Mouse (Mus musculus): Measurements from ENCODE around the gene Psma2. TPM values are rescaled to one million over a fixed set of nuclear protein-coding genes. Genes with fewer than 3 reads are reported as not detected.

Psma2 gene
- 116 and 128 TPM in 2 replicates for polyA plus RNA-seq (2012; ENCODE audit: insufficient read depth, insufficient read length, missing spikeins)

DNA sequence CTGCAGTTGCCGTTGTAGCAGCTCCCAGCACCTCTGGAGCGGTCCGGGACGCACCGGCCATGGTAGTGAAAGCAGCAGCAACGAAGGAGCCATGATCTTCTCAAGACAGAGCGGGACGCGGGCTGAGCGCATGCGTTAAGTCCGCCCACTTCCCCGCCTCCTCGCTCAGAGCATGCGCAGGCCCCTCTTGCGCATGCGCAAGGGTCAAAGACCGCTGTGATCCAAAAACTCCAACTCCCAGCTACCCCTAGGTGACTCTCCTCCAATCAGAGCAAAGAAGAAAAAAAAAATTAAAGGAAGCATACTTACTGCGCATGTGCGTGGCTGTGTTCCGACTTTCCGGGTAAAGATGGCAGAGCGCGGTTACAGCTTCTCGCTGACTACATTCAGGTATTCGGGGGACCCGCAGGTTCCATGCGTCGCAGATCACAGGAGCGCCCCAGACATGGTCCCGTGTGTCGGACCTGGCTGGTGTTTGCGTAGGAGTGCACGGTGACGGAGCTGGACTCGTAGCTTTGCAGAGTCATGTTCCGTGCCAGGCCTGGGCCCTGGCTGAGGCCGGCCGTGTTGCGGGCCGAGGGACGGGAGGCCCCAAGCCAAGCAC is at the start of gene Psma2, which contains the start of gene Mrpl32:
Gene Psma2 (plus strand): TSS at position 315 of the 604 bp plus-strand sequence.
Gene Mrpl32 (minus strand): TSS at position 240 of the 604 bp plus-strand sequence.
- H3K4me3 ChIP-seq (ENCODE audit: insufficient read depth, low read depth, low read length), result peak within 1 kb of the TSS; percentile 94
- no peaks in the 10 kb centered on the region; the same call in 1 of the 2 replicates for H3K4me1 ChIP-seq (ENCODE audit: control insufficient read depth, insufficient read depth, insufficient read length, low read length)
- peak within 1 kb of the TSS; percentile 80 for H3K27ac ChIP-seq (replicated peaks; ENCODE audit: low read depth, low read length)

DNA sequence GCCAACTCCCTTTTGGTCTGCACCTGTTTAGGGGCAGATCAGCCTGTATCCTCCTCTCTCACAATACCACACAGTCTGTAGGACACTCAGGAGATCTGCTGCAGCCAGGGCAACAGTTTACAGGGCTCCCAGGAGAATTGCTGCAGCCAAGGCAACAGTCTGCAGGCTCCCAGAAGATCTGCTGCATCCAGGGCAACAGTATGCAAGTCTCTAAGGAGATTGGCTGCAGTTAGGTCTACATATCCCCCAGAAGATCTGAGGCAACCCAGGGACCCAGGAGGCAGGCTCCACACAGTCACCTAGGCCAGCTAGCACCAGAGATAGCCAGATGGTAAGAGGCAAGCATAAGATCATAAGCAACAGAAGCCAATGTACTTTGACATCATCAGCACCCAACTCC is 38.9 kb upstream of the Psma2 start:
- Histone ChIP-seq H3K27ac (replicated peaks; ENCODE audit: low read depth, low read length) (no peak overlapping the region), H3K4me3 (ENCODE audit: insufficient read depth, low read depth, low read length) (no peak overlapping the region), H3K4me1 (ENCODE audit: control insufficient read depth, insufficient read depth, insufficient read length, low read length) (no peaks in the 10 kb centered on the region)

- Histone ChIP-seq H3K27ac (replicated peaks; ENCODE audit: low read depth, low read length) (no peak overlapping the region), H3K4me1 (ENCODE audit: control insufficient read depth, insufficient read depth, insufficient read length, low read length) (no peaks in the 10 kb centered on the region), H3K4me3 (ENCODE audit: insufficient read depth, low read depth, low read length) (no peak overlapping the region)
Measured at GRCm38 (mm10) chr13:14580392-14580791, 32.6 kb upstream of the Psma2 start.

DNA sequence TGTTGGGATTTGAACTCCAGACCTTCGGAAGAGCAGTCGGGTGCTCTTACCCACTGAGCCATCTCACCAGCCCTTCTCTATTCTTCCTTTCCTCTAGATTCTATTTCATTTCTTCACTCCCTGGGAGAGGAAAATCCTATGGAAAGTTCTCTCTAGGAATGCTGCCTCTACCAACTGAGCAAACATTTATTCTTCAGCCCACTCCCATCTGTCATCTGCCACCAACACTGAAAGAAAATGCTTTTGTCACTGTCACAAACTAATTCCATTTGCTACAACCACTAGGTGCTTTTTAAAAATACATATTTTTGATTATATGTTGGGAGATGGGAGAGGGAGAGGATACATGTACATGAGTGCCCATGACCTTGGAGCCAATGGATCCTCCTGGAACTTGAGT is 10.3 kb upstream of the Psma2 start:
- Histone ChIP-seq H3K27ac (replicated peaks; ENCODE audit: low read depth, low read length) (no peak overlapping the region), H3K4me1 (ENCODE audit: control insufficient read depth, insufficient read depth, insufficient read length, low read length) (no peaks in the 10 kb centered on the region)

DNA sequence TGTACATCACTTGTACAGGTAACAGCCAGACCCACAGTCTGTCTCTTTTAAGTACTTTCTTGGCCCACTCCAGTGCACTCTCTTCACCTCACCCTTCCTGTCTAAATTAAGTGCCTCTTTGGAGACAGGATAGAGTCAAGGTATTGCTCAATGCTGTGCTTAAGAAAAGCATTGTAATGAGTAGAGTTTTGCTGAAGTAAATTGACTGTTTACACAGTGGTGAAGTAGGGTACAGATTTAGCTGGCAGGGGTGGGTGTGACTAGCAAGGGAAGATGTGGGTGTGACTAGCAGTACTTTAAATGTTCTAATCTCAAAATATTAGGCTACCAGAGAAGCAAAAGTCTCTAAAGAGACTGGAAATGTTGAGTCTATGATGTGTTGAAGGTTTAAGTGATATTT is 5.4 kb upstream of the Psma2 start:
- Histone ChIP-seq H3K4me3 (ENCODE audit: insufficient read depth, low read depth, low read length) (no peak overlapping the region), H3K27ac (replicated peaks; ENCODE audit: low read depth, low read length) (no peak overlapping the region), H3K4me1 (ENCODE audit: control insufficient read depth, insufficient read depth, insufficient read length, low read length) (no peaks in the 10 kb centered on the region; the same call in 1 of the 2 replicates)

More for the DNA sequence above, 10.3 kb upstream of the Psma2 start:
- H3K4me3 ChIP-seq (ENCODE audit: insufficient read depth, low read depth, low read length), result no peak overlapping the region

DNA sequence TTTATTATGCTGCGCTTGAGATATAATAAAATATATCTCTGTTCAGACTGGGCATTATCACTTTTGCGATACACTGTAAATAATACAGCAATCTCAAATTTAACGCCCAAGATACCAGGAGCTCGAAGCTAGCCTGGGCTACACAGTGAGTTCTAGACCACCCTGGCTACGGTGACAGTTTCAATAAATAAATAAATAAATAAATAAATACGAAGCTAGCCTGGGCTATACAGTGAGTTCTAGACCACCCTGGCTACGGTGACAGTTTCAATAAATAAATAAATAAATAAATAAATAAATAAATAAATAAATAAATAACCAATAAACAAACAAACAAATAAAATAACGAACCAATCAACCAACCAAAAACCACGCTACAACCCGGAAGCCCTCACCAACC is 577 bp upstream of the Psma2 start:
- peak overlapping the region; percentile 94 for H3K4me3 ChIP-seq (ENCODE audit: insufficient read depth, low read depth, low read length)
- no peaks in the 10 kb centered on the region; the same call in 1 of the 2 replicates for H3K4me1 ChIP-seq (ENCODE audit: control insufficient read depth, insufficient read depth, insufficient read length, low read length)
- peak overlapping the region; percentile 80 for H3K27ac ChIP-seq (replicated peaks; ENCODE audit: low read depth, low read length)

- Histone ChIP-seq H3K4me1 (ENCODE audit: control insufficient read depth, insufficient read depth, insufficient read length, low read length) (no peaks in the 10 kb centered on the region; the same call in 1 of the 2 replicates), H3K4me3 (ENCODE audit: insufficient read depth, low read depth, low read length) (peak overlapping the region; percentile 88), H3K27ac (replicated peaks; ENCODE audit: low read depth, low read length) (peak overlapping the region; percentile 80)
Measured at GRCm38 (mm10) chr13:14613553-14613952, 513 bp downstream of the Psma2 start.

- Histone ChIP-seq H3K27ac (replicated peaks; ENCODE audit: low read depth, low read length) (no peak overlapping the region), H3K4me1 (ENCODE audit: control insufficient read depth, insufficient read depth, insufficient read length, low read length) (no peaks in the 10 kb centered on the region), H3K4me3 (ENCODE audit: insufficient read depth, low read depth, low read length) (no peak overlapping the region)
Measured at GRCm38 (mm10) chr13:14618724-14619123, 5.7 kb downstream of the Psma2 start.

- Histone ChIP-seq H3K27ac (replicated peaks; ENCODE audit: low read depth, low read length) (no peak within 1 kb of the TSS), H3K4me1 (ENCODE audit: control insufficient read depth, insufficient read depth, insufficient read length, low read length) (no peaks in the 10 kb centered on the region; the same call in 1 of the 2 replicates), H3K4me3 (ENCODE audit: insufficient read depth, low read depth, low read length) (peak within 1 kb of the TSS; percentile 76)
Measured at GRCm38 (mm10) chr13:14629726-14630641, 16.9 kb downstream of the Psma2 start, which contains the start of gene AW209491. Gene AW209491, plus strand, starts transcription at chr13:14630154.

GRCm38 (mm10) chr13:14639998-14640397 is 27.0 kb downstream of the Psma2 start:
- Histone ChIP-seq H3K4me3 (ENCODE audit: insufficient read depth, low read depth, low read length) (no peak overlapping the region), H3K4me1 (ENCODE audit: control insufficient read depth, insufficient read depth, insufficient read length, low read length) (no peaks in the 10 kb centered on the region), H3K27ac (replicated peaks; ENCODE audit: low read depth, low read length) (no peak overlapping the region)

DNA sequence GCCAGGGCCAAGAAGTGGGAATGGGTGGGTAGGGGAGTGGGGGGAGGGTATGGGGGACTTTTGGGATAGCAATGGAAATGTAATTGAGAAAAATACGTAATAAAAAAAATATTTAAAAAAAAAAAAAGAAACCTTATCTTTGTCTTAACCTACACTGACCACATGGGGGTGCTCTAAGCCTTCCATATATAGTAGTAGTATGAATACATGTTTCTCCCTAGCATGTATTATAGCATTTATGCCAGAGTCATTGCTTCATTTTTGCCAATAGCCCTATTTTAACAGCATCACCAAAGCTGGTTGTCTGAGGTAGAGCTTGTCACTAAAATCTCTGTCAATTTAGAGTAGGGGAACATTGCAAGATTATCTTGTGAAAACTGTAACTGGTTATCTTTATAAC is 36.3 kb downstream of the Psma2 start:
- no peak overlapping the region for H3K27ac ChIP-seq (replicated peaks; ENCODE audit: low read depth, low read length)
- no peak overlapping the region for H3K4me3 ChIP-seq (ENCODE audit: insufficient read depth, low read depth, low read length)
- H3K4me1 ChIP-seq (ENCODE audit: control insufficient read depth, insufficient read depth, insufficient read length, low read length), result no peaks in the 10 kb centered on the region

DNA sequence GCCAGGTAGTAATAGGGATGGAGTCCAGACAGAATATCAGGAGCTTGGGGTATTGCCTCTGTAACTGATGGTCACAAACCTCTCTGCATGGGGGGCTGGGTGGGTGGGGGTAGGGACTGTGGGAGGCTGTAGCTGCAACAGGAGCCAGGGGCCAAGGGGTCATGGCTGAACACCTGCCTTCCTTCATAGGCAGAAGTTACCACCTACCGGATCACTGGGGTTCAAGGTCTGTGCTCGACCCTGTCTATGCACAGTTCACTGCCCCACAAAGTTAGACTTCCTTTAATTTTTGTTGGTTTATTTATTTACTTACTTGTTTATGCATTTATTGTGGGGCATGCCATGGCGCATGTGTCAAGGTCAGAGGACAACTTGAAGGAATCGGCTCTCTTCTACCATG is 54.1 kb downstream of the Psma2 start:
- H3K4me1 ChIP-seq (ENCODE audit: control insufficient read depth, insufficient read depth, insufficient read length, low read length), result no peaks in the 10 kb centered on the region

GRCm38 (mm10) chr13:14670342-14670741 is 57.3 kb downstream of the Psma2 start:
- Histone ChIP-seq H3K27ac (replicated peaks; ENCODE audit: low read depth, low read length) (no peak overlapping the region), H3K4me3 (ENCODE audit: insufficient read depth, low read depth, low read length) (no peak overlapping the region), H3K4me1 (ENCODE audit: control insufficient read depth, insufficient read depth, insufficient read length, low read length) (no peaks in the 10 kb centered on the region)

More for the DNA sequence above, 54.1 kb downstream of the Psma2 start:
- Histone ChIP-seq H3K27ac (replicated peaks; ENCODE audit: low read depth, low read length) (no peak overlapping the region), H3K4me3 (ENCODE audit: insufficient read depth, low read depth, low read length) (no peak overlapping the region)

GRCm38 (mm10) chr13:14688955-14689354 is 75.9 kb downstream of the Psma2 start:
- no peak overlapping the region for H3K27ac ChIP-seq (replicated peaks; ENCODE audit: low read depth, low read length)
- H3K4me1 ChIP-seq (ENCODE audit: control insufficient read depth, insufficient read depth, insufficient read length, low read length), result no peaks in the 10 kb centered on the region
- H3K4me3 ChIP-seq (ENCODE audit: insufficient read depth, low read depth, low read length), result no peak overlapping the region

- Histone ChIP-seq H3K4me3 (ENCODE audit: insufficient read depth, low read depth, low read length) (no peak overlapping the region), H3K4me1 (ENCODE audit: control insufficient read depth, insufficient read depth, insufficient read length, low read length) (no peaks in the 10 kb centered on the region), H3K27ac (replicated peaks; ENCODE audit: low read depth, low read length) (no peak overlapping the region)
Measured at GRCm38 (mm10) chr13:14716801-14717200, 103.8 kb downstream of the Psma2 start.
